Mouse (Mus musculus) frontal cortex, postnatal 25 days (tissue): ENCODE data around the gene Cyfip2.
"Not testable (repeated sequence)": the region's sequence is repeated elsewhere in the genome, so short reads cannot be mapped to it uniquely, and the experiment has no call there.

Experiments
- DNase-seq, 2 experiments: peaks; one replicate each; pipeline ENCODE4 v3.0.0; 2022; ENCODE audit warnings: low spot score in 2 of 2

The Cyfip2 gene

GRCm38 (mm10) chr11:46194175-46194574, 118.5 kb downstream of the Cyfip2 start:
- DNase-seq, result no peak

GRCm38 (mm10) chr11:46188283-46188682, 124.4 kb downstream of the Cyfip2 start:
- no peak for DNase-seq

GRCm38 (mm10) chr11:46185486-46185885, 127.2 kb downstream of the Cyfip2 start:
- DNase-seq, result no peak

GRCm38 (mm10) chr11:46184946-46185345, 127.7 kb downstream of the Cyfip2 start:
- DNase-seq, result no peak

- DNase-seq, result not testable (repeated sequence)
Observed at GRCm38 (mm10) chr11:46182031-46182430, 130.6 kb downstream of the Cyfip2 start.

GRCm38 (mm10) chr11:46177246-46178043, 135.2 kb downstream of the Cyfip2 start:
- no peak for DNase-seq

- no peak for DNase-seq
Observed at GRCm38 (mm10) chr11:46176155-46176554, 136.5 kb downstream of the Cyfip2 start.

- no peak for DNase-seq
Observed at GRCm38 (mm10) chr11:46172128-46172527, 140.5 kb downstream of the Cyfip2 start.

- DNase-seq, result no peak
Observed at GRCm38 (mm10) chr11:46169908-46170307, 142.8 kb downstream of the Cyfip2 start.

- no peak for DNase-seq
Observed at GRCm38 (mm10) chr11:46168506-46168905, 144.2 kb downstream of the Cyfip2 start.

- no peak for DNase-seq
Observed at GRCm38 (mm10) chr11:46165866-46166585, 146.6 kb downstream of the Cyfip2 start, which contains the start of gene Nipal4. Gene Nipal4, minus strand, starts transcription at chr11:46166508.

GRCm38 (mm10) chr11:46157462-46157861, 155.2 kb downstream of the Cyfip2 start:
- DNase-seq, result no peak

GRCm38 (mm10) chr11:46156945-46157344, 155.7 kb downstream of the Cyfip2 start:
- DNase-seq, result no peak

GRCm38 (mm10) chr11:46146619-46147018, 166.0 kb downstream of the Cyfip2 start:
- no peak for DNase-seq

- no peak for DNase-seq
Observed at GRCm38 (mm10) chr11:46145163-46145875, 167.3 kb downstream of the Cyfip2 start.
